Mouse (Mus musculus) stomach, embryonic 14.5 days (tissue): ENCODE results near the gene Dhrs1. TPM values are rescaled to one million over a fixed set of nuclear protein-coding genes. Genes with fewer than 3 reads are reported as not detected.

Experiments used
- ATAC-seq: fragments of 200-750 bp; cut with Nextera tagmentation; 2 replicates; pipeline ENCODE4 v1.8.0; 2017; ENCODE audit warnings: low read depth, moderate TSS enrichment; ENCODE audit not compliant: insufficient number of reproducible peaks, insufficient read depth, low FRiP score
- H3K27ac ChIP-seq: fragments of 300-500 bp; sonication (generic); 2 replicates; pipeline ENCODE4 v1.5.1; 2014; ENCODE audit warnings: mild to moderate bottlenecking, low read length, moderate library complexity, mixed read lengths
- H3K27me3 ChIP-seq: fragments of 300-500 bp; sonication (generic); 2 replicates; pipeline ENCODE4 v1.6.1; 2014; ENCODE audit warnings: low read length, control low read depth, mixed read lengths; ENCODE audit not compliant: control insufficient read depth, insufficient read depth
- H3K36me3 ChIP-seq: fragments of 300-500 bp; sonication (generic); 2 replicates; pipeline ENCODE4 v1.6.1; 2014; ENCODE audit warnings: mild to moderate bottlenecking, control low read depth, low read length, moderate library complexity, mixed read lengths; ENCODE audit not compliant: control insufficient read depth, insufficient read depth
- H3K4me1 ChIP-seq: fragments of 300-500 bp; sonication (generic); 2 replicates; pipeline ENCODE4 v1.6.1; 2014; ENCODE audit warnings: low read length, control low read depth, mixed read lengths; ENCODE audit not compliant: control insufficient read depth, insufficient read depth
- H3K4me2 ChIP-seq: fragments of 300-500 bp; sonication (generic); replicated peaks from 2 replicates; pipeline ENCODE4 v1.6.1; 2014; ENCODE audit warnings: low read depth, low read length, control low read depth
- H3K4me3 ChIP-seq: fragments of 300-500 bp; sonication (generic); 2 replicates; pipeline ENCODE4 v1.5.1; 2014; ENCODE audit warnings: low read depth, low read length, control low read depth
- H3K9ac ChIP-seq: fragments of 300-500 bp; sonication (generic); replicated peaks from 2 replicates; pipeline ENCODE4 v1.6.1; 2014; ENCODE audit warnings: low read depth, mild to moderate bottlenecking, control low read depth, low read length, moderate library complexity, mixed read lengths
- H3K9me3 ChIP-seq: fragments of 300-500 bp; sonication (generic); 2 replicates; pipeline ENCODE4 v1.6.1; 2016; ENCODE audit warnings: low read depth, low read length, control low read depth; ENCODE audit not compliant: control insufficient read depth
- WGBS: fragments of 180-500 bp; shearing (Covaris S2); extraction: QIAGEN DNeasy Blood & Tissue Kit; methylation state at CpG from one replicate; pipeline ENCODE4 v1.1.7; 2014; 5-methylcytosine and 5-hydroxymethylcytosine counted together
- polyA plus RNA-seq: library from polyadenylated mRNA; unstranded; fragments of >200 nt; fragmentation: Nextera tagmentation; extraction: Ambion mirVana; gene quantifications from 2 replicates; pipeline ENCODE4 v1.2.1, GENCODE M21; 2014

Gene Dhrs1
- polyA plus RNA-seq, 1 experiment from 2014 or later: 83.0 TPM

GRCm38 (mm10) chr14:55724411-55724871 lies 21.0 kb downstream of the Dhrs1 start:
- H3K4me3 ChIP-seq: no peak overlapping the region
- no peak overlapping the region for H3K9ac ChIP-seq
- H3K27me3 ChIP-seq: no peaks in the 10 kb centered on the region
- WGBS: 56% methylated on average over 8 of the region's 8 CpGs
- H3K27ac ChIP-seq: no peak overlapping the region
- H3K36me3 ChIP-seq: no peaks in the 10 kb centered on the region; the same call in 1 of the 2 replicates
- no peak overlapping the region for H3K4me2 ChIP-seq
- H3K9me3 ChIP-seq: no peaks in the 10 kb centered on the region
- ATAC-seq: no peak
- H3K4me1 ChIP-seq: no peaks in the 10 kb centered on the region

- H3K36me3 ChIP-seq: peaks cover 3% of the 10 kb centered on the region; the same call in 1 of the 2 replicates
- no peak overlapping the region for H3K4me2 ChIP-seq
- H3K9ac ChIP-seq: no peak overlapping the region
- no peaks in the 10 kb centered on the region for H3K9me3 ChIP-seq
- no peak for ATAC-seq
- H3K4me3 ChIP-seq: no peak overlapping the region
- H3K4me1 ChIP-seq: no peaks in the 10 kb centered on the region
- H3K27ac ChIP-seq: no peak overlapping the region
- H3K27me3 ChIP-seq: no peaks in the 10 kb centered on the region
- 91% methylated on average over 7 of the region's 7 CpGs for WGBS
Measured at GRCm38 (mm10) chr14:55723433-55723832, 22.1 kb downstream of the Dhrs1 start.

- Histone ChIP-seq H3K4me2 (peak overlapping the region; percentile 63), H3K36me3 (peaks cover 5% of the 10 kb centered on the region; the same call in 1 of the 2 replicates), H3K4me1 (no peaks in the 10 kb centered on the region), H3K27me3 (no peaks in the 10 kb centered on the region), H3K9ac (0 out of 2 replicates have a peak overlapping the region, but pooled peaks have one; percentile 60), H3K4me3 (peak overlapping the region; percentile 79), H3K27ac (no peak overlapping the region), H3K9me3 (no peaks in the 10 kb centered on the region)
- WGBS: 49% methylated on average over 8 of the region's 8 CpGs
- ATAC-seq: peak; percentile 1; the same call in 1 of the 2 replicates
Measured at GRCm38 (mm10) chr14:55722438-55722945, 23.0 kb downstream of the Dhrs1 start.

- H3K27me3 ChIP-seq: no peaks in the 10 kb centered on the region
- peak within 1 kb of the TSS; percentile 63 for H3K4me2 ChIP-seq
- peak within 1 kb of the TSS; percentile 79 for H3K4me3 ChIP-seq
- peak; percentile 96 for ATAC-seq
- under 1% methylated on average over 50 of the region's 50 CpGs for WGBS
- H3K9me3 ChIP-seq: no peaks in the 10 kb centered on the region
- H3K36me3 ChIP-seq: peaks cover 11% of the 10 kb centered on the region
- peak within 1 kb of the TSS; percentile 84; the same call in 1 of the 2 replicates for H3K27ac ChIP-seq
- H3K4me1 ChIP-seq: no peaks in the 10 kb centered on the region
- peak within 1 kb of the TSS; percentile 60 for H3K9ac ChIP-seq
Measured at GRCm38 (mm10) chr14:55721700-55722437, 23.6 kb downstream of the Dhrs1 start, which contains the start of gene Rabggta. TSS of gene Rabggta (minus strand) at chr14:55722263.

- H3K4me2 ChIP-seq: peak overlapping the region; percentile 63
- no peaks in the 10 kb centered on the region for H3K9me3 ChIP-seq
- WGBS: 75% methylated on average over 6 of the region's 6 CpGs
- no peaks in the 10 kb centered on the region for H3K27me3 ChIP-seq
- H3K27ac ChIP-seq: no peak overlapping the region
- peaks cover 16% of the 10 kb centered on the region for H3K36me3 ChIP-seq
- ATAC-seq: no peak
- no peaks in the 10 kb centered on the region for H3K4me1 ChIP-seq
- peak overlapping the region; percentile 79 for H3K4me3 ChIP-seq
- no peak overlapping the region for H3K9ac ChIP-seq
Measured at GRCm38 (mm10) chr14:55721076-55721475, 24.4 kb downstream of the Dhrs1 start.

GRCm38 (mm10) chr14:55720666-55721065 lies 24.8 kb downstream of the Dhrs1 start:
- Histone ChIP-seq H3K4me3 (no peak overlapping the region), H3K9ac (no peak overlapping the region), H3K4me2 (no peak overlapping the region), H3K9me3 (no peaks in the 10 kb centered on the region), H3K27ac (no peak overlapping the region), H3K4me1 (no peaks in the 10 kb centered on the region), H3K36me3 (peaks cover 16% of the 10 kb centered on the region), H3K27me3 (no peaks in the 10 kb centered on the region)
- WGBS: 92% methylated on average over 12 of the region's 12 CpGs
- ATAC-seq: no peak

GRCm38 (mm10) chr14:55719737-55720136 lies 25.8 kb downstream of the Dhrs1 start:
- no peaks in the 10 kb centered on the region for H3K27me3 ChIP-seq
- H3K4me2 ChIP-seq: no peak overlapping the region
- no peak overlapping the region for H3K9ac ChIP-seq
- H3K36me3 ChIP-seq: peaks cover 16% of the 10 kb centered on the region
- H3K27ac ChIP-seq: no peak overlapping the region
- H3K4me3 ChIP-seq: no peak overlapping the region
- no peaks in the 10 kb centered on the region for H3K4me1 ChIP-seq
- no peak for ATAC-seq
- WGBS: 83% methylated on average over 6 of the region's 6 CpGs
- no peaks in the 10 kb centered on the region for H3K9me3 ChIP-seq

GRCm38 (mm10) chr14:55716884-55717283 lies 28.6 kb downstream of the Dhrs1 start:
- no peaks in the 10 kb centered on the region; the same call in 1 of the 2 replicates for H3K4me1 ChIP-seq
- no peak overlapping the region for H3K4me3 ChIP-seq
- peaks cover 16% of the 10 kb centered on the region for H3K36me3 ChIP-seq
- no peaks in the 10 kb centered on the region for H3K27me3 ChIP-seq
- H3K9ac ChIP-seq: no peak overlapping the region
- H3K9me3 ChIP-seq: no peaks in the 10 kb centered on the region
- no peak overlapping the region for H3K27ac ChIP-seq
- 79% methylated on average over 8 of the region's 8 CpGs for WGBS
- no peak for ATAC-seq
- no peak overlapping the region for H3K4me2 ChIP-seq
